Mouse (Mus musculus): Measurements from ENCODE around the gene Dync1i2. TPM values are rescaled to one million over a fixed set of nuclear protein-coding genes. Genes with fewer than 3 reads are reported as not detected.

Gene Dync1i2
- polyA plus RNA-seq, 1 experiment from 2014 or later = 184 TPM

GRCm38 (mm10) chr2:71188861-71189260, 22.6 kb upstream of the Dync1i2 start:
- no peak for ATAC-seq
- Histone ChIP-seq H3K27me3 (no peaks in the 10 kb centered on the region), H3K9me3 (no peaks in the 10 kb centered on the region), H3K9ac (replicated peaks) (no peak overlapping the region), H3K4me3 (replicated peaks) (no peak overlapping the region), H3K4me1 (replicated peaks) (peaks cover 24% of the 10 kb centered on the region), H3K36me3 (no peaks in the 10 kb centered on the region), H3K27ac (no peak overlapping the region), H3K4me2 (replicated peaks) (no peak overlapping the region)
- 56% methylated on average over 2 of the region's 2 CpGs for WGBS

DNA sequence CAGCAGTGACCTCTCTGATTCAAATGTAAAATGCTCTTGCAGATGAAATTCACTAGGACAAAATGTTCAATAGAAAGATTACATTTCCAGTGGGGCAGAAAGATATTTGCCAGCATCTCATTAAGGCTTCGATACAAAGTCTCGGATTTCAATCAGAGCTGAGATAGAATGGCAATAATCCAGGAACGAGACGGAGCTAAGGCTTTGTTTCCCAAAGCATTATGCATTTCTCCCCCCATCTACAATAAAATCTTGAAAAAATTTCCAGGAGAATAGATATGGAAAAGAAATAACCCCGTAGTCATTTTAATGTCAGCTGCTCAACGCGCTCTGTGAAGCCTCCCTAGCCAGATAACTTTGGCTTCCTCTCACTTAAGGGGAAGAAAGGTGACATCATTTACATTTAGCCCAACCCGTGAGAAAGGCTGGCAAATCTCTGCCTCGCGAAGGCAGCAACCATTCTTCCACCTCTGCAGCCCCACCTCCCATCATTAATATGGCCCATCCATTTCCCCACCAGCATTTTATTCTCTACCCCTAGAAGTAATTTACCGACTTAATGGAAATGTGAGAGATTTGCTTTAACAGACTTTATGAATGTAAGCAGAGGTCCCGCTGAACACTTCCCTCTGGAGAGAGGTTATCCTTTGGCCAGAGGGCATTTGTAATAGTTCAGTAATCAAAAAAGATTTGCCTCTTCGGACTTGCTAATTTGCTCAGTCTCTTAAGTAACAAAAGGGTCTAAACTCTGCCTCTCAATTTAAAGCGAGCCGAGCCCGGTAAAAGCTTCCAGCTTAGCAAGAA, 19.9 kb upstream of the Dync1i2 start:
- H3K4me2 ChIP-seq (replicated peaks) = peak overlapping the region; percentile 47
- H3K4me3 ChIP-seq (replicated peaks) = peak overlapping the region; percentile 17
- H3K9me3 ChIP-seq = no peaks in the 10 kb centered on the region
- H3K36me3 ChIP-seq = no peaks in the 10 kb centered on the region
- 0 out of 2 replicates have a peak, but pooled peaks have one; percentile 57 for ATAC-seq
- peaks cover 30% of the 10 kb centered on the region for H3K4me1 ChIP-seq (replicated peaks)
- no peak overlapping the region for H3K9ac ChIP-seq (replicated peaks)
- no peaks in the 10 kb centered on the region for H3K27me3 ChIP-seq
- 6% methylated on average over 16 of the region's 16 CpGs for WGBS
- H3K27ac ChIP-seq = peak overlapping the region; percentile 70

DNA sequence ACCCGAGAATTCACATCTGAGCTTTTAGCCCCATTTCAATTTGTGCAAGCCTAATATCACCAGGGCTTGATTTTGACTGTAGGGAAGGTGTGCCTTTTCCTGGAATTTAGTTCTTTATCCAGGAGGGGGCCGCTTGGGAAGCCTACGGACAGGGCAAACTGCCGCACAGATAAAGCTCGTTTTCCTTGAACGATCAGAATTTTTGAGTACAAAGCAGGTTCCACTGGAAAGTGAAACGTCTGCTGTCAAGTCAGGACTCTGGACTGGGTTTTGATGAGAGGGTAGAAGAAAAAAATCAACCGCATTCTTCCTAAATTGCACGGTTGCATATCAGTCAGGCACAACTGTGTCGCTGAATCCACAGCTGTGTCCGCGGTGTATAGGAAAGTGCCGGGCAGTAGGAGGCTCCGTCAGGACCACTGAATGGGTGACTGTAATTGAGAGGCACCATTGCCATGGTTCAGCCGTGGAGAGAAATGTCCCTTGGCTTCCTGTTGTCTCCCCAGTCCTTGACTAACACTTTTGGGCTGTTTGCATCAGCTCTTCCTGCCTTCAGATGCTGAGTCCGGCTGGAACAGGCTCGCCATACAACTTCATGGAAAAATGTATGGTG, 19.2 kb upstream of the Dync1i2 start:
- Histone ChIP-seq H3K9ac (replicated peaks) (peak overlapping the region; percentile 29; the same call in 1 of the 2 replicates), H3K27me3 (no peaks in the 10 kb centered on the region), H3K36me3 (no peaks in the 10 kb centered on the region), H3K4me1 (replicated peaks) (peaks cover 30% of the 10 kb centered on the region), H3K4me2 (replicated peaks) (peak overlapping the region; percentile 47), H3K9me3 (no peaks in the 10 kb centered on the region), H3K4me3 (replicated peaks) (peak overlapping the region; percentile 17), H3K27ac (peak overlapping the region; percentile 70)
- peak; percentile 57; the same call in 1 of the 2 replicates for ATAC-seq
- whole genome bisulfite sequencing = 23% methylated on average over 17 of the region's 17 CpGs

DNA sequence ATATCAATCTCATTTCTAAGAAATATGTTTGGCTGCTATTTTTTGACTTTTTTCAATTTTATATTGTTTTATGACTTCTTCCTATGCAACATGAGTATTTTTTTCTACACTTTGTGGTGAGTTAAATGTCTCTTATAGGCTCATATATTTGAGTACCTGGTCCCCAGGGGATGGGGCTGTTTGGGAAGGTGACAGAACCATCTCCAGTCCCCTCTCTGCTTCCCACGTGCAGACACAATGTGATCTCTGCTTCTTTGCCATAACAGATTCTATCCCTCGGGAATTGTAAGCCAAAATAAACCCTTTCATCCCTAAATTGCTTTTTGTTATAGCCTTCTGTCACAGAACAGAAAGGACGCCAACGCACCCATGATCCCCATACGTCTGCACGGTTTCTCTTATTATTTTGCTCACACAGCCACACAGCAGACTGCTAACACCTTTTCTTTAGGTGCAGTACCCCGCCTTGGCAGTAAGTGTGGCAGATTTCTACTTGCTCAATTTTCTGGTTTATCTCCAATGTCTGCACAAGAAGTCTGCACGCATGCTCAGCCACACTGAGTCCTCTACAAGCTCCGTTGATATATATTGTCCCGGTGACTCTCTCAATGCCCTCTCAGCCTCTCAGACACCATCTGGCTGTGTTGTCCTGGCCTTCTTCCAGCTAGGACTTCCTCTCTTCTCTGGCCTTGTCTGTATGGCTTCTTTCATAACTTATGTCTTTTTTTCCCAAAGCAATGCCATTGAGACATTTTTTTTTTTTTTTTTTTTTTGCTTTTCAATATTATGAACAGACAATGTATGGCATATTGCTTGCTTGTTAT, 17.2 kb upstream of the Dync1i2 start:
- 0 out of 2 replicates have a peak, but pooled peaks have one; percentile 41 for ATAC-seq
- peak overlapping the region; percentile 19; the same call in 1 of the 2 replicates for H3K27ac ChIP-seq
- 43% methylated on average over 10 of the region's 10 CpGs for WGBS

GRCm38 (mm10) chr2:71196947-71197346, 14.6 kb upstream of the Dync1i2 start:
- H3K4me1 ChIP-seq (replicated peaks) = peaks cover 13% of the 10 kb centered on the region
- H3K36me3 ChIP-seq = no peaks in the 10 kb centered on the region
- no peak overlapping the region for H3K4me2 ChIP-seq (replicated peaks)
- WGBS = 84% methylated on average over 4 of the region's 4 CpGs
- H3K4me3 ChIP-seq (replicated peaks) = no peak overlapping the region
- no peak overlapping the region for H3K27ac ChIP-seq
- no peaks in the 10 kb centered on the region for H3K27me3 ChIP-seq
- H3K9me3 ChIP-seq = no peaks in the 10 kb centered on the region
- H3K9ac ChIP-seq (replicated peaks) = no peak overlapping the region
- ATAC-seq = no peak

More for the DNA sequence above, 17.2 kb upstream of the Dync1i2 start:
- Histone ChIP-seq H3K36me3 (no peaks in the 10 kb centered on the region), H3K4me2 (replicated peaks) (0 out of 2 replicates have a peak overlapping the region, but pooled peaks have one; percentile 3), H3K9ac (replicated peaks) (no peak overlapping the region), H3K4me3 (replicated peaks) (no peak overlapping the region), H3K27me3 (no peaks in the 10 kb centered on the region), H3K9me3 (no peaks in the 10 kb centered on the region), H3K4me1 (replicated peaks) (peaks cover 30% of the 10 kb centered on the region)

DNA sequence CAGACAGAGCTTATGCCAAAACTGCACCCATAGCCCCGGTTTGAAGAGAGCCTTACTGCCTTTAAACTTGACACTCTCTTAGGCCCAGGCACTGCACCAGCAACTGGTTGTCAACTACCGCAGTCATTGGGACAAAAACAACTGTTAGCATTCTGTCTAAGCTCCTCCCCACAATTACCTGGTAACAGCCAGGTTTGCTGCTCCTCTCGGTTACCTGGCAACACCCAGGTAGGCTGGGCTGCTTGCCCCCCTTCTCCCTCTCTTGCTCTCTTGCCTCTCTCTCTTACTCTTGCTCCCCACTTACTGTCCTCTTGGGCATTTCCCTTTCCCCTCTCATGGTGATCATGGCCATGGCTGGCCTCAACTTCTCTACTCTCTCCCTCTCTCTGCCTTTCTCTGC, 12.6 kb upstream of the Dync1i2 start:
- H3K27me3 ChIP-seq = no peaks in the 10 kb centered on the region
- H3K4me1 ChIP-seq (replicated peaks) = peaks cover 6% of the 10 kb centered on the region
- no peak for ATAC-seq
- no peaks in the 10 kb centered on the region; the same call in 1 of the 2 replicates for H3K9me3 ChIP-seq
- H3K4me3 ChIP-seq (replicated peaks) = no peak overlapping the region
- no peaks in the 10 kb centered on the region for H3K36me3 ChIP-seq
- 61% methylated on average over 3 of the region's 3 CpGs for WGBS
- no peak overlapping the region for H3K4me2 ChIP-seq (replicated peaks)
- H3K9ac ChIP-seq (replicated peaks) = no peak overlapping the region
- H3K27ac ChIP-seq = no peak overlapping the region

GRCm38 (mm10) chr2:71200485-71200884, 11.0 kb upstream of the Dync1i2 start:
- Histone ChIP-seq H3K9me3 (no peaks in the 10 kb centered on the region; the same call in 1 of the 2 replicates), H3K27ac (no peak overlapping the region), H3K9ac (replicated peaks) (no peak overlapping the region), H3K27me3 (no peaks in the 10 kb centered on the region), H3K4me1 (replicated peaks) (no peaks in the 10 kb centered on the region), H3K36me3 (no peaks in the 10 kb centered on the region), H3K4me3 (replicated peaks) (no peak overlapping the region), H3K4me2 (replicated peaks) (no peak overlapping the region)
- WGBS = 80% methylated on average over 4 of the region's 4 CpGs
- no peak for ATAC-seq

DNA sequence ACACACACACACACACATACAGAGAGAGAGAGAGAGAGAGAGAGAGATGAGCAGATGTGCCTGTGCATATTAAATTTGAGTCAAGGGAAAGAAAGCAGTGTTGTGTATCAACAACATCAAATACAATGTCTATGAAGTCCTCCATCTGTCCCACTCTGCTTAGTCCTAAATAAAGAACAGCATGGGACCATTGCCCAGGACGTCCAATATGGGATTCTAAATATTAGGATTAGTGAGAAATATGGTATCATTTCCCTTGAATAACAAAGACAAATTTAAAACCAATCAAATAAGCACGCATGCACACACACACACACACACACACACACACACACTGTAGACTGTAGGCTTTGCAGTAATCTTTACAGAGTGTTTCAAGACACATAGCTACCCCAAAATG, 9.6 kb upstream of the Dync1i2 start:
- Histone ChIP-seq H3K27ac (no peak overlapping the region), H3K4me2 (replicated peaks) (no peak overlapping the region), H3K9ac (replicated peaks) (no peak overlapping the region), H3K27me3 (no peaks in the 10 kb centered on the region), H3K4me3 (replicated peaks) (no peak overlapping the region), H3K4me1 (replicated peaks) (no peaks in the 10 kb centered on the region), H3K36me3 (no peaks in the 10 kb centered on the region), H3K9me3 (no peaks in the 10 kb centered on the region; the same call in 1 of the 2 replicates)
- ATAC-seq = no peak
- 79% methylated on average over 2 of the region's 2 CpGs for WGBS

DNA sequence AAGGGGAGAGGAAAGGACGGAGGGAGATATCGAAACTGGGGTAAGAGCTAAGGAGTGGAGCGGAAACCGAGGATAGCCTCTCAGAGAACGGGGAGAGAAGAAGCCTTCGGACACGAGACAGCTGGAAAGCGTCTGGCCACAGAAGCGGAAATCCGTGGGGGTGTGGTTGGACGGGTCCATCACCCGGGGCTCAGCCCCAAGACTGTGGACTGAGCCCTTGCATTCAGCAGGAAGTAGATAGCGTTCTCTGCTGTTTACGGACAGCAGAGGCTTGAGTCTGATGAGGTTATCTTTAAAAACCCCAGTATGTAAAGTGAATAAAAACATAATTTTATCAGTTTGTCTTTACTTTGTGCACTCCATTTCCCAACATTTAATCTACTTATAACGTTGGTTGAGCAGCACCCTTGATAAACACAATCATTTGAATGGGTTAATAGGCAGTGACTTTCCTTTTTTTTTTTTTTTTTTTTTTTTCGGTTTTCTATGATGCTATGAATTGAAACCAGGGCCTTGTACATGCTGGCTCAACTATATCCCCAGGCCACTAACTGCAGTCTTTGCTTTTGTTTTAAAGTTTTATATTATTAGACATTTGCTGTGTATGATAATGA, 7.6 kb upstream of the Dync1i2 start:
- 89% methylated on average over 16 of the region's 16 CpGs for WGBS
- H3K4me1 ChIP-seq (replicated peaks) = no peaks in the 10 kb centered on the region
- H3K27me3 ChIP-seq = no peaks in the 10 kb centered on the region
- H3K4me3 ChIP-seq (replicated peaks) = no peak overlapping the region
- no peak overlapping the region for H3K9ac ChIP-seq (replicated peaks)
- ATAC-seq = no peak
- H3K36me3 ChIP-seq = no peaks in the 10 kb centered on the region
- no peaks in the 10 kb centered on the region; the same call in 1 of the 2 replicates for H3K9me3 ChIP-seq
- H3K4me2 ChIP-seq (replicated peaks) = no peak overlapping the region
- no peak overlapping the region for H3K27ac ChIP-seq

GRCm38 (mm10) chr2:71209041-71209755, 2.3 kb upstream of the Dync1i2 start:
- H3K4me1 ChIP-seq (replicated peaks) = peaks cover 15% of the 10 kb centered on the region
- no peak for ATAC-seq
- H3K9me3 ChIP-seq = no peaks in the 10 kb centered on the region
- no peak overlapping the region for H3K27ac ChIP-seq
- H3K9ac ChIP-seq (replicated peaks) = no peak overlapping the region
- 87% methylated on average over 5 of the region's 5 CpGs for WGBS
- no peak overlapping the region for H3K4me2 ChIP-seq (replicated peaks)
- H3K36me3 ChIP-seq = no peaks in the 10 kb centered on the region
- no peaks in the 10 kb centered on the region for H3K27me3 ChIP-seq
- no peak overlapping the region for H3K4me3 ChIP-seq (replicated peaks)

DNA sequence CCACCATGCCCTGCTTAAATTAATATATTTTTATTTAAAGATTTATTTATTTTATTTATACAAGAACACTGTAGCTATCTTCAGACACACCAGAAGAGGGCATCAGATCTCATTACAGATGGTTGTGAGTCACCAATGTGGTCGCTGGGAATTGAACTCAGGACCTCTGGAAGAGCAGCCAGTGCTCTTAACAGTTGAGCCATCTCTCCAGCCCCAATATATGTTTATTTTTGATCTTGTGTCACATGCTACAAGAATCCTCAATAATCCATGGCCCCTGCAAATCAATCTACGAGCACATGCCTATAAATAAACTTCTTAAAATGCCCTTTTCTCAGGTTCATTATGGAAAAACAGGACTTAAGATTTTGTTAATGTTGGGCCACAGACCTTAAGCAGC, 410 bp upstream of the Dync1i2 start:
- H3K9ac ChIP-seq (replicated peaks) = no peak overlapping the region
- H3K27me3 ChIP-seq = no peaks in the 10 kb centered on the region
- H3K4me1 ChIP-seq (replicated peaks) = peaks cover 21% of the 10 kb centered on the region
- peaks cover 14% of the 10 kb centered on the region for H3K36me3 ChIP-seq
- H3K4me2 ChIP-seq (replicated peaks) = no peak overlapping the region
- ATAC-seq = peak; percentile 47
- no peak overlapping the region for H3K4me3 ChIP-seq (replicated peaks)
- no peaks in the 10 kb centered on the region for H3K9me3 ChIP-seq
- no peak overlapping the region for H3K27ac ChIP-seq
- WGBS = 82% methylated on average over 2 of the region's 2 CpGs

All from midbrain, embryonic 13.5 days (tissue).